Mouse (Mus musculus): ENCODE data around the gene Sp1. TPM values are rescaled to one million over a fixed set of nuclear protein-coding genes. Genes with fewer than 3 reads are reported as not detected.

Sp1 gene
- total RNA-seq, 2 experiments from 2014 or later, result 64.1 to 68.3 TPM

GRCm38 (mm10) chr15:102399229-102400221 lies 6.4 kb upstream of the Sp1 start:
- ATAC-seq (ENCODE audit: poor library complexity, severe bottlenecking), result peak; percentile 98

- ATAC-seq (ENCODE audit: poor library complexity, severe bottlenecking), result no peak
Measured at GRCm38 (mm10) chr15:102400476-102401045, 5.4 kb upstream of the Sp1 start.

GRCm38 (mm10) chr15:102401278-102401677 lies 4.7 kb upstream of the Sp1 start:
- no peak for ATAC-seq (ENCODE audit: poor library complexity, severe bottlenecking)

- no peak for ATAC-seq (ENCODE audit: poor library complexity, severe bottlenecking)
Measured at GRCm38 (mm10) chr15:102402210-102402609, 3.7 kb upstream of the Sp1 start.

- ATAC-seq (ENCODE audit: poor library complexity, severe bottlenecking), result peak; percentile 53
Measured at GRCm38 (mm10) chr15:102404608-102405488, 1.1 kb upstream of the Sp1 start.

- ATAC-seq (ENCODE audit: poor library complexity, severe bottlenecking), result peak; percentile 31
Measured at GRCm38 (mm10) chr15:102406196-102406911, 411 bp downstream of the Sp1 start.

- ATAC-seq (ENCODE audit: poor library complexity, severe bottlenecking), result no peak
Measured at GRCm38 (mm10) chr15:102406912-102407580, 1.1 kb downstream of the Sp1 start.

GRCm38 (mm10) chr15:102407681-102408557 lies 2.0 kb downstream of the Sp1 start:
- no peak for ATAC-seq (ENCODE audit: poor library complexity, severe bottlenecking)

- no peak for ATAC-seq (ENCODE audit: poor library complexity, severe bottlenecking)
Measured at GRCm38 (mm10) chr15:102408558-102409130, 2.7 kb downstream of the Sp1 start.

- no peak for ATAC-seq (ENCODE audit: poor library complexity, severe bottlenecking)
Measured at GRCm38 (mm10) chr15:102409286-102409685, 3.3 kb downstream of the Sp1 start.

- no peak for ATAC-seq (ENCODE audit: poor library complexity, severe bottlenecking)
Measured at GRCm38 (mm10) chr15:102411077-102411476, 5.1 kb downstream of the Sp1 start.

GRCm38 (mm10) chr15:102413687-102414086 lies 7.7 kb downstream of the Sp1 start:
- ATAC-seq (ENCODE audit: poor library complexity, severe bottlenecking), result no peak

GRCm38 (mm10) chr15:102417524-102417923 lies 11.6 kb downstream of the Sp1 start:
- no peak for ATAC-seq (ENCODE audit: poor library complexity, severe bottlenecking)

GRCm38 (mm10) chr15:102420986-102421385 lies 15.0 kb downstream of the Sp1 start:
- ATAC-seq (ENCODE audit: poor library complexity, severe bottlenecking), result no peak

GRCm38 (mm10) chr15:102421437-102421836 lies 15.5 kb downstream of the Sp1 start:
- ATAC-seq (ENCODE audit: poor library complexity, severe bottlenecking), result peak; percentile 79

- peak; percentile 67 for ATAC-seq (ENCODE audit: poor library complexity, severe bottlenecking)
Measured at GRCm38 (mm10) chr15:102423602-102424240, 17.8 kb downstream of the Sp1 start.

- ATAC-seq (ENCODE audit: poor library complexity, severe bottlenecking), result no peak
Measured at GRCm38 (mm10) chr15:102424657-102425056, 18.7 kb downstream of the Sp1 start.

GRCm38 (mm10) chr15:102426963-102427362 lies 21.0 kb downstream of the Sp1 start:
- ATAC-seq (ENCODE audit: poor library complexity, severe bottlenecking), result no peak
